Mouse (Mus musculus) heart, embryonic 15.5 days (tissue): Measurements from ENCODE around the gene Eif4h. TPM values are rescaled to one million over a fixed set of nuclear protein-coding genes. Genes with fewer than 3 reads are reported as not detected.

Source experiments
- ATAC-seq: fragments of 200-750 bp; cut with Nextera tagmentation; replicated peaks from 2 replicates; pipeline ENCODE4 v1.8.0; 2017; ENCODE audit warnings: low read depth, moderate TSS enrichment; ENCODE audit not compliant: insufficient number of reproducible peaks, insufficient read depth, low FRiP score
- H3K27ac ChIP-seq: fragments of 300-500 bp; sonication (generic); 2 replicates; pipeline ENCODE4 v1.5.1; 2015; ENCODE audit warnings: mild to moderate bottlenecking, inconsistent platforms
- H3K27me3 ChIP-seq: fragments of 300-500 bp; sonication (generic); 2 replicates; pipeline ENCODE4 v1.6.1; 2015; ENCODE audit warnings: inconsistent platforms
- H3K36me3 ChIP-seq: fragments of 300-500 bp; sonication (generic); 2 replicates; pipeline ENCODE4 v1.6.1; 2015; ENCODE audit warnings: mild to moderate bottlenecking, inconsistent platforms
- H3K4me1 ChIP-seq: fragments of 300-500 bp; sonication (generic); replicated peaks from 2 replicates; pipeline ENCODE4 v1.6.1; 2015; ENCODE audit warnings: inconsistent platforms
- H3K4me2 ChIP-seq: fragments of 300-500 bp; sonication (generic); 2 replicates; pipeline ENCODE4 v1.6.1; 2015; ENCODE audit warnings: inconsistent platforms, mild to moderate bottlenecking, moderate library complexity
- H3K4me3 ChIP-seq: fragments of 300-500 bp; sonication (generic); 2 replicates; pipeline ENCODE4 v1.5.1; 2015; ENCODE audit warnings: mild to moderate bottlenecking, inconsistent platforms
- H3K9ac ChIP-seq: fragments of 300-500 bp; sonication (generic); 2 replicates; pipeline ENCODE4 v1.6.1; 2015; ENCODE audit warnings: mild to moderate bottlenecking, inconsistent platforms
- H3K9me3 ChIP-seq: fragments of 300-500 bp; sonication (generic); replicated peaks from 2 replicates; pipeline ENCODE4 v1.6.1; 2016; ENCODE audit warnings: inconsistent platforms
- WGBS: fragments of 180-500 bp; shearing (Covaris S2); methylation state at CpG from one replicate; pipeline ENCODE4 v1.1.7; 2015; ENCODE audit warnings: mixed read lengths; 5-methylcytosine and 5-hydroxymethylcytosine counted together
- polyA plus RNA-seq: library from polyadenylated mRNA; unstranded; fragments of >200 nt; fragmentation: Nextera tagmentation; extraction: Ambion mirVana; gene quantifications from 2 replicates; pipeline ENCODE4 v1.2.1, GENCODE M21; 2015

The Eif4h gene
- polyA plus RNA-seq, 1 experiment from 2014 or later = 273 TPM

GRCm38 (mm10) chr5:134647394-134647793 is 8.1 kb upstream of the Eif4h start:
- no peak for ATAC-seq
- H3K9ac ChIP-seq = no peak overlapping the region
- 69% methylated on average over 2 of the region's 2 CpGs for WGBS
- no peak overlapping the region for H3K4me3 ChIP-seq
- no peak overlapping the region for H3K27ac ChIP-seq
- H3K4me2 ChIP-seq = no peak overlapping the region
- no peaks in the 10 kb centered on the region for H3K27me3 ChIP-seq
- peaks cover 11% of the 10 kb centered on the region for H3K4me1 ChIP-seq
- no peaks in the 10 kb centered on the region for H3K36me3 ChIP-seq
- H3K9me3 ChIP-seq = no peaks in the 10 kb centered on the region

- Histone ChIP-seq H3K27ac (no peak overlapping the region), H3K27me3 (no peaks in the 10 kb centered on the region), H3K4me1 (peaks cover 6% of the 10 kb centered on the region), H3K36me3 (no peaks in the 10 kb centered on the region), H3K4me2 (no peak overlapping the region), H3K4me3 (no peak overlapping the region), H3K9ac (no peak overlapping the region), H3K9me3 (no peaks in the 10 kb centered on the region)
- 68% methylated on average over 4 of the region's 4 CpGs for WGBS
- ATAC-seq = no peak
Measured at GRCm38 (mm10) chr5:134646461-134646860, 7.2 kb upstream of the Eif4h start.

- Histone ChIP-seq H3K4me3 (no peak overlapping the region), H3K9ac (no peak overlapping the region), H3K27me3 (no peaks in the 10 kb centered on the region), H3K4me1 (peaks cover 8% of the 10 kb centered on the region), H3K36me3 (no peaks in the 10 kb centered on the region), H3K9me3 (no peaks in the 10 kb centered on the region), H3K4me2 (no peak overlapping the region), H3K27ac (peak overlapping the region; percentile 54)
- ATAC-seq = peak; percentile 73
- WGBS = 36% methylated on average over 8 of the region's 8 CpGs
Measured at GRCm38 (mm10) chr5:134644643-134645118, 5.4 kb upstream of the Eif4h start.

- ATAC-seq = no peak
- Histone ChIP-seq H3K27ac (peak overlapping the region; percentile 54), H3K9ac (no peak overlapping the region), H3K9me3 (no peaks in the 10 kb centered on the region), H3K36me3 (no peaks in the 10 kb centered on the region), H3K27me3 (no peaks in the 10 kb centered on the region), H3K4me3 (no peak overlapping the region), H3K4me2 (no peak overlapping the region), H3K4me1 (peaks cover 11% of the 10 kb centered on the region)
- WGBS = 74% methylated on average over 1 of the region's 1 CpGs
Measured at GRCm38 (mm10) chr5:134644121-134644520, 4.8 kb upstream of the Eif4h start.

- H3K27me3 ChIP-seq = no peaks in the 10 kb centered on the region
- H3K9me3 ChIP-seq = no peaks in the 10 kb centered on the region
- peaks cover 21% of the 10 kb centered on the region for H3K4me1 ChIP-seq
- ATAC-seq = no peak
- H3K27ac ChIP-seq = no peak overlapping the region
- peaks cover 13% of the 10 kb centered on the region for H3K36me3 ChIP-seq
- no peak overlapping the region for H3K9ac ChIP-seq
- H3K4me2 ChIP-seq = no peak overlapping the region
- WGBS = 88% methylated on average over 3 of the region's 3 CpGs
- no peak overlapping the region for H3K4me3 ChIP-seq
Measured at GRCm38 (mm10) chr5:134640371-134640770, 1.1 kb upstream of the Eif4h start.

- Histone ChIP-seq H3K4me1 (peaks cover 19% of the 10 kb centered on the region), H3K36me3 (peaks cover 24% of the 10 kb centered on the region), H3K27ac (peak overlapping the region; percentile 87), H3K9ac (peak overlapping the region; percentile 90), H3K27me3 (no peaks in the 10 kb centered on the region), H3K4me3 (peak overlapping the region; percentile 76), H3K9me3 (no peaks in the 10 kb centered on the region), H3K4me2 (peak overlapping the region; percentile 71)
- WGBS = 0% methylated on average over 63 of the region's 85 CpGs
- ATAC-seq = peak; percentile 70
Measured at GRCm38 (mm10) chr5:134638461-134639268, 625 bp downstream of the Eif4h start.

GRCm38 (mm10) chr5:134637820-134638367 is 1.4 kb downstream of the Eif4h start:
- H3K9me3 ChIP-seq = no peaks in the 10 kb centered on the region
- H3K36me3 ChIP-seq = peaks cover 24% of the 10 kb centered on the region
- ATAC-seq = no peak
- H3K4me2 ChIP-seq = peak overlapping the region; percentile 71
- H3K27me3 ChIP-seq = no peaks in the 10 kb centered on the region
- peak overlapping the region; percentile 90 for H3K9ac ChIP-seq
- peaks cover 19% of the 10 kb centered on the region for H3K4me1 ChIP-seq
- H3K27ac ChIP-seq = peak overlapping the region; percentile 87
- 24% methylated on average over 5 of the region's 5 CpGs for WGBS
- H3K4me3 ChIP-seq = peak overlapping the region; percentile 76

GRCm38 (mm10) chr5:134632841-134633240 is 6.4 kb downstream of the Eif4h start:
- H3K4me1 ChIP-seq = peaks cover 30% of the 10 kb centered on the region
- H3K27ac ChIP-seq = no peak overlapping the region
- no peaks in the 10 kb centered on the region for H3K27me3 ChIP-seq
- no peaks in the 10 kb centered on the region for H3K9me3 ChIP-seq
- H3K4me3 ChIP-seq = no peak overlapping the region
- ATAC-seq = no peak
- no peak overlapping the region for H3K4me2 ChIP-seq
- WGBS = 59% methylated on average over 2 of the region's 2 CpGs
- H3K9ac ChIP-seq = no peak overlapping the region
- peaks cover 31% of the 10 kb centered on the region for H3K36me3 ChIP-seq

GRCm38 (mm10) chr5:134630835-134631234 is 8.5 kb downstream of the Eif4h start:
- Histone ChIP-seq H3K4me2 (no peak overlapping the region), H3K4me1 (peaks cover 24% of the 10 kb centered on the region), H3K27ac (no peak overlapping the region), H3K9me3 (no peaks in the 10 kb centered on the region), H3K9ac (no peak overlapping the region), H3K27me3 (no peaks in the 10 kb centered on the region), H3K36me3 (peaks cover 37% of the 10 kb centered on the region), H3K4me3 (no peak overlapping the region)
- no peak for ATAC-seq

- Histone ChIP-seq H3K27ac (no peak overlapping the region), H3K4me2 (no peak overlapping the region), H3K9me3 (no peaks in the 10 kb centered on the region), H3K36me3 (peaks cover 40% of the 10 kb centered on the region), H3K9ac (no peak overlapping the region), H3K4me3 (no peak overlapping the region), H3K27me3 (no peaks in the 10 kb centered on the region), H3K4me1 (peaks cover 24% of the 10 kb centered on the region)
- no peak for ATAC-seq
- WGBS = 34% methylated on average over 4 of the region's 4 CpGs
Measured at GRCm38 (mm10) chr5:134629508-134629907, 9.8 kb downstream of the Eif4h start.

GRCm38 (mm10) chr5:134622069-134622468 is 17.2 kb downstream of the Eif4h start:
- Histone ChIP-seq H3K27ac (no peak overlapping the region), H3K4me1 (peaks cover 6% of the 10 kb centered on the region; the same call in 1 of the 2 replicates), H3K9ac (no peak overlapping the region), H3K9me3 (no peaks in the 10 kb centered on the region), H3K27me3 (no peaks in the 10 kb centered on the region), H3K4me2 (no peak overlapping the region), H3K36me3 (peaks cover 92% of the 10 kb centered on the region), H3K4me3 (no peak overlapping the region)
- 72% methylated on average over 2 of the region's 2 CpGs for WGBS
- no peak for ATAC-seq
